Mouse (Mus musculus) small intestine, adult 2 months (tissue): ENCODE results near the gene 1700029J07Rik. TPM values are rescaled to one million over a fixed set of nuclear protein-coding genes. Genes with fewer than 3 reads are reported as not detected.

Source experiments
- H3K27ac ChIP-seq: fragments of 200-500 bp; 2 replicates; pipeline ENCODE4 v1.5.1; 2012; ENCODE audit warnings: low read depth, low read length, control low read depth, inconsistent platforms; ENCODE audit not compliant: insufficient read depth
- H3K27me3 ChIP-seq: fragments of 200-500 bp; 2 replicates; pipeline ENCODE4 v1.6.1; 2012; ENCODE audit warnings: mild to moderate bottlenecking, moderate library complexity, low read length, inconsistent platforms; ENCODE audit not compliant: control insufficient read depth, insufficient read depth
- H3K36me3 ChIP-seq: fragments of 200-500 bp; 2 replicates; pipeline ENCODE4 v1.6.1; 2012; ENCODE audit warnings: mild to moderate bottlenecking, low read length, control low read depth, inconsistent platforms; ENCODE audit not compliant: control insufficient read depth, insufficient read depth
- H3K4me1 ChIP-seq: fragments of 200-500 bp; 2 replicates; pipeline ENCODE4 v1.6.1; 2012; ENCODE audit warnings: low read length, inconsistent platforms, mixed read lengths; ENCODE audit not compliant: control insufficient read depth, insufficient read depth, insufficient read length
- H3K4me3 ChIP-seq: fragments of 200-500 bp; 2 replicates; pipeline ENCODE4 v1.5.1; 2012; ENCODE audit warnings: low read depth, mild to moderate bottlenecking, control low read depth, inconsistent platforms, low read length, moderate library complexity
- CTCF ChIP-seq: fragments of 200-500 bp; IDR thresholded peaks from 2 replicates; pipeline ENCODE4 v1.5.1; 2012; ENCODE audit warnings: low read depth, mild to moderate bottlenecking, control low read depth, inconsistent platforms, low read length, moderate library complexity, mixed read lengths; ENCODE audit not compliant: insufficient replicate concordance, insufficient read length; ENCODE audit errors: extremely low read depth
- POLR2A ChIP-seq: fragments of 200-500 bp; IDR thresholded peaks from 2 replicates; pipeline ENCODE4 v1.6.1; 2012; ENCODE audit warnings: low read depth, mild to moderate bottlenecking, control low read depth, inconsistent platforms, low read length, moderate library complexity
- WGBS: fragments of 180-500 bp; shearing (Covaris S2); methylation state at CpG from one replicate; pipeline ENCODE4 v1.1.7; 2018; 5-methylcytosine and 5-hydroxymethylcytosine counted together
- polyA plus RNA-seq: library from polyadenylated mRNA; depleted of rRNA; stranded (reverse); fragments of >200 nt; gene quantifications from 2 replicates; pipeline ENCODE4 v1.2.3, GENCODE M21; 2012

1700029J07Rik gene
- polyA plus RNA-seq, 1 experiment, result 0.08 TPM

DNA sequence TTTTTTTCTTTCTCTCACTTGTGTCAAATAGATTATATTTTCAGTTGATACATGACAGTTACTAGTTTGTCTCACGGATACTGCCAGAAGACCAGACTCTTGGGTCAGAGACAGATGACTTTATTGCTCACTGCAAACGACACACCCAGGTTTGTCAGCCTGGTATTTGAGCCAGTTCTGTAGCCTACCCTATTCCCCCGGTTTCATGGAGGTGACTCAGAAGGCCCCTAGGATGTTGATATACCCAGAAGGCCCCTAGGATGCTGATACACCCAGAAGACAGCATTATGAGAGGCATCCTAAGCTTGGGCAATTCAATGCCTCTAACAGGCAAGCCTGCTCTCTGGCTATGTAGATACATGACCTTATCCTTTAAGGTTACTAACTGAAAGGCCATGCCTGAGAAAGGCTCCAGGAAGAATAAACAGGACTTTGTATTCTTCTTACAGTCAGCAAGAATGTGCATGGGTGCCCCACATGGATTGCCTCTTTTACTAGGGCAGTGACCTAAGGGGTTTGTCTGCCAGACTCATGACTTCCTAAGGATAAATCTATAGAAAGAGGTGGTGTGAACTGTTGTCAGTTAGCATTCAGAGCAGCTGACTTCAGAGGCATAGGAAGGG lies 32.1 kb upstream of the 1700029J07Rik start:
- Histone ChIP-seq H3K36me3 (no peaks in the 10 kb centered on the region), H3K4me1 (peaks cover 8% of the 10 kb centered on the region; the same call in 1 of the 2 replicates), H3K27ac (peak overlapping the region; percentile 54), H3K4me3 (no peak overlapping the region), H3K27me3 (no peaks in the 10 kb centered on the region)
- no peak for TF ChIP-seq CTCF
- TF ChIP-seq POLR2A, result no peak
- 21% methylated on average over 3 of the region's 3 CpGs for whole genome bisulfite sequencing

DNA sequence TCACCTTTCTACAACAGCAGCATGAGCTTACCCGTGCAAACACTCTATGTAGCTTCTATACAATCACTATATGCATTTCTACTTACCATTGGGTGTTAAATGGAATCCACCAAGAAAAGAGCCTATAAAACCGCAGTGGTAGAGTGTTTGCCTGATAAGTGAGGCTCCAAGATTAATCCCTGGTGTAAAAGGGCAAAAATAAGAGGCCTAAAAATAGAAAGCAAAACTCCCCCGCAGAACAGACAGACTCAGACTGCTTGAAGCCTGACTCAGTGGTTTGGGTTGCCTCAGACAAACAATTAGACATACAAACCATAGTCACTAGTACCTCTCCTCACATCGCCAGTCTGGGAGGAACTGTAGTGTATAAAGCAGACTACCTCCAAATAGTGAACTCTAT lies 30.5 kb upstream of the 1700029J07Rik start, which contains the start of gene Ankrd37:
TSS of gene Ankrd37 (minus strand) at position 112 of the 400 bp plus-strand sequence.
- no peak within 1 kb of the TSS for H3K4me3 ChIP-seq
- H3K27ac ChIP-seq, result peak within 1 kb of the TSS; percentile 92
- no peaks in the 10 kb centered on the region for H3K27me3 ChIP-seq
- TF ChIP-seq POLR2A (no peak), CTCF (no peak)
- 34% methylated on average over 4 of the region's 4 CpGs for WGBS
- H3K36me3 ChIP-seq, result no peaks in the 10 kb centered on the region
- H3K4me1 ChIP-seq, result peaks cover 6% of the 10 kb centered on the region; the same call in 1 of the 2 replicates

DNA sequence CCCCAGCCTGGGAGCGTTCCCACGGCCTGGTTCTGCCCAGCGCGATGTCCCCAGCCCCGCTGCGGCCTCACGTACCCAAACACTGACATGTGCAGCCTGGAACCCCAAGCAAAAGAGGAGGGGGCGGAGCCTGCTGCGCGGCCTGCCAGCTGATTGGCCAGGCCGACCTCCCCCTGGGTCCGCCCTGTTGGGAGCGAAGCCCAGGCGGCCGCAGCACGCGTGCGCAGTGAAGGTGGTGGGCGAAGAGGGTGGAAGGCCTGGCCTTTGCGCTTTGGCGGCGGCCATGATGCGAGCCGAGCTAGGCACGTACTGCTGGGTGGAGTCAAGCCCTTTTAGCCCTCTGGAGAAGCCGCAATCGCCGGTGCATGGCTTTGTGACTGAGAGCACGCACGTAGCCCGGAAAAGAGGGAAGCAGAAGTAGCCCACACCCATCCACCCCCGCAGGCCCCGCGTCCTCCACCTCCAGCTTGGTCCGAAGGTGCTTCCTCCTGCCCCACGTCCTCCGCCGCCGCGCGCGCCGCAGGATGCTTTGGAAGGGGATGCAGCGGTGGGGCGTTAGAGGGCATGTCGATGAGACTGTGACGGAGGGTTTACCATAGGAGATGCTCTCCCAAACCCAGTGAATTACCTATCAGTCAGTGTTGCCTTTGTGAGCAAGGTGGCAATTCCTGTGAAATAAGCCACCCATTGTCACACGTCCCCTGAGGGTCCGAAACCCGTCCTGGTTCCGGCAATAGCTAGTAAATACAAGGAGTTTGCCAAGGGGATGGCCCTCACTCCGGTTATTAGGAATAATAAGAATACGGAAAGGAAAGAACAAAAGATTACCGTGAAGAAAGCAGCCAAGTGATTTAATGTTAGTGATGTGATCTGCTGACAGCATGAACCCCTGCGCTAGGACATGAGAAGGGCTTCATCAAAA lies 25.0 kb upstream of the 1700029J07Rik start:
- peaks cover 15% of the 10 kb centered on the region for H3K36me3 ChIP-seq
- no peaks in the 10 kb centered on the region for H3K27me3 ChIP-seq
- 3% methylated on average over 55 of the region's 55 CpGs for WGBS
- H3K27ac ChIP-seq, result peak overlapping the region; percentile 84
- TF ChIP-seq CTCF, result no peak
- TF ChIP-seq POLR2A, result peak; percentile 90
- peaks cover 2% of the 10 kb centered on the region; the same call in 1 of the 2 replicates for H3K4me1 ChIP-seq
- H3K4me3 ChIP-seq, result peak overlapping the region; percentile 76

DNA sequence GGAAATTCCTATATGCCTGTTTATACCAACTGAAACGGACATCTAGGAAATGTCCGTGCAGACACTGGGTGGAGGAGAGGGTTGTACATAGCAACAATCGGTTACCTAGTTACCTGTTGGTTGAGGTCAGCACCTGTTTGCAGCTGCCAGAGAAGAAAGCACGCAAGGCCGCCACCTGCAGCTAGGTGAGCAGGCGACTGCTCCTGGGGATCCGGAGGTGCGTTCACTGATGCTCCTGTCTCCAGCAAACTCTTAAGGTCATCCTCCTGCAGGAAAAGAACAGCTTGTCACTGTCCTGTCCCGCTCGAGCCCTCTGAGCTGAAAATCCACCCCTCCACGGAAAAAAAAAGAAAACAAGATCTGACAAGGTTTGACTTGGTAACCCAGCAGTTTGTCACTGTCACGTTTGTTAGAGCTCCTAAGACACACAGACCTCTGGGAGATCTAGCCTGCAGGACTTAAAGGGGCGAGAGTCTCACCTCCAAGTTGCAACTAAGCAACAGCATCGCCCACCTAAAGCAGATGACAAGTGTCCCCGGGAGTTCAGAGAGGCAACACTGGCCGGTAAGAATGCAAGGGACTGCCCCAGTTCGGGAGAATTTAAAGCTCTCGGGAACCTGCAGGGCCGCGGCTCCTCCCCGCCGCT lies 24.2 kb upstream of the 1700029J07Rik start, which contains the start of gene Lrp2bp:
TSS of gene Lrp2bp (plus strand) at position 166 of the 646 bp plus-strand sequence.
- Histone ChIP-seq H3K4me3 (peak within 1 kb of the TSS; percentile 76), H3K36me3 (peaks cover 15% of the 10 kb centered on the region), H3K27me3 (no peaks in the 10 kb centered on the region), H3K4me1 (peaks cover 2% of the 10 kb centered on the region; the same call in 1 of the 2 replicates), H3K27ac (peak within 1 kb of the TSS; percentile 84)
- TF ChIP-seq CTCF (peak; percentile 40; the same call in 1 of the 2 replicates), POLR2A (no peak)
- 4% methylated on average over 22 of the region's 22 CpGs for WGBS

DNA sequence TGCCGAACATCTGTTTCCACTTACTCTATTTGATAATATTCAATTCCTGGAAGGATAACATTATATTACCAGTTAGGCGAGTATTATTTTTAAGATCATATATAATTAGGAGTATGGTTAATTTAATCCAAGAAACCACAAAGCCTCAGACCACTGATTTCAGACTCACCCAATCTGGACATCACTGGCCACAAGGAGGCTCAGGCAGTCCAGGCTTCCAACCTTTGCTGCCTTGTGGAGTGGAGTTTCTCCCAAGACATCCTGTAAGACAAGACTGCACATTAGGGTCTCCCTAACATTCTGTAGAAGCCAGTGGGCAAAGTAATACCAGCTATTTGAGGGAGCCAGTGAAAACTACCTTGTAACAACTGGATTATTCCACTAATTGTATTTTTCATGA lies 23.2 kb upstream of the 1700029J07Rik start:
- Histone ChIP-seq H3K4me1 (peaks cover 2% of the 10 kb centered on the region; the same call in 1 of the 2 replicates), H3K27ac (no peak overlapping the region), H3K27me3 (no peaks in the 10 kb centered on the region), H3K4me3 (no peak overlapping the region), H3K36me3 (peaks cover 19% of the 10 kb centered on the region)
- 81% methylated on average over 2 of the region's 2 CpGs for WGBS
- no peak for TF ChIP-seq CTCF
- no peak for TF ChIP-seq POLR2A

DNA sequence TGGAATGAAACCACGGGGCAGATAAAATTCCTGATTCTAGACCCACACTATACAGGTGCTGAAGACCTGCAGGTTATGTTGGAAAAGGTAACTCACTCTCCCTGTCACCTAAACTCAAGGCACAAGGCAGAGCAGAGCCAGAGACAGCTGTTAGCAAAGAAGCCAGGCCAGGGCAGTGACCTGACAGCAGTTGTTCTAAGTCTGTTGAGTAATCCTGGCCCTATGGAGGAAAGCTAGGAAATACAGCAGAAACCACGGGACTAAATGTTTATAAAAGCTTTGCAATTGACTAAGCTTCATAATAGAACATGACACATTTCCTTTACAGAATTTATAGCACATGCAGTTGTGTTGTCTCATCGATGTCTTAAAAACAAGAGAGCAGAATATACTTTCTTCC lies 20.5 kb upstream of the 1700029J07Rik start:
- no peak overlapping the region for H3K27ac ChIP-seq
- peaks cover 26% of the 10 kb centered on the region for H3K36me3 ChIP-seq
- WGBS, result 71% methylated on average over 3 of the region's 3 CpGs
- H3K27me3 ChIP-seq, result no peaks in the 10 kb centered on the region
- no peak for TF ChIP-seq CTCF
- TF ChIP-seq POLR2A, result no peak
- H3K4me1 ChIP-seq, result peaks cover 2% of the 10 kb centered on the region; the same call in 1 of the 2 replicates
- H3K4me3 ChIP-seq, result no peak overlapping the region
